Mouse (Mus musculus) G1E (cell line): ENCODE measurements around the gene Wdr46. TPM values are rescaled to one million over a fixed set of nuclear protein-coding genes. Genes with fewer than 3 reads are reported as not detected.

Experiments used
- ATAC-seq: 2 replicates; pipeline ENCODE4 v1.8.0; 2016; ENCODE audit warnings: mild to moderate bottlenecking; ENCODE audit not compliant: insufficient number of reproducible peaks, poor library complexity, low FRiP score, severe bottlenecking; ENCODE audit errors: extremely low read depth
- DNase-seq: peaks from one replicate; pipeline ENCODE4 v3.0.0; 2012; ENCODE audit warnings: low spot score
- H3K27me3 ChIP-seq: 2 replicates; pipeline ENCODE4 v1.6.1; 2012; ENCODE audit warnings: mild to moderate bottlenecking, low read length, inconsistent platforms; ENCODE audit not compliant: insufficient read depth
- H3K36me3 ChIP-seq: replicated peaks from 2 replicates; pipeline ENCODE3; 2012; ENCODE audit warnings: mild to moderate bottlenecking, inconsistent platforms
- H3K4me1 ChIP-seq: 2 replicates; pipeline ENCODE4 v1.6.1; 2012; ENCODE audit warnings: low read depth, low read length, inconsistent platforms, mixed read lengths; ENCODE audit not compliant: insufficient read depth
- H3K4me3 ChIP-seq: 2 replicates; pipeline ENCODE4 v1.5.1; 2012; ENCODE audit warnings: low read depth, mild to moderate bottlenecking, inconsistent platforms, low read length, moderate library complexity, mixed read lengths
- H3K9me3 ChIP-seq: replicated peaks from 2 replicates; pipeline ENCODE4 v1.6.1; 2012; ENCODE audit warnings: inconsistent platforms
- CTCF ChIP-seq: IDR thresholded peaks from 2 replicates; pipeline ENCODE4 v1.5.1; 2012; ENCODE audit warnings: low read depth, low read length, inconsistent platforms, mixed read lengths
- GATA1 ChIP-seq: IDR thresholded peaks from 2 replicates; pipeline ENCODE4 v1.6.1; 2012; ENCODE audit warnings: borderline replicate concordance, low read length, inconsistent platforms, mixed read lengths
- GATA2 ChIP-seq: IDR thresholded peaks from 2 replicates; pipeline ENCODE4 v1.6.1; 2012; ENCODE audit warnings: low read depth, low read length, inconsistent platforms, borderline replicate concordance
- POLR2AphosphoS5 ChIP-seq: IDR thresholded peaks from 2 replicates; pipeline ENCODE4 v1.6.1; 2012; ENCODE audit warnings: low read depth, low read length, inconsistent platforms; ENCODE audit not compliant: insufficient replicate concordance
- TAL1 ChIP-seq: conservative IDR thresholded peaks from 2 replicates; pipeline ENCODE4 v1.6.1; 2012; ENCODE audit warnings: low read depth, low read length, inconsistent platforms, mixed read lengths
- polyA plus RNA-seq: library from polyadenylated mRNA; stranded (reverse); fragments of >175 nt; gene quantifications from 2 replicates; pipeline ENCODE4 v1.2.3, GENCODE M21; 2012
- total RNA-seq, 2 experiments: library from RNA; stranded (forward) in 1 of 2; stranded (reverse) in 1 of 2; fragments of 200-1000 nt in 1 of 2; fragments of >200 nt in 1 of 2; fragmentation: Nextera tagmentation in 1 of 2; gene quantifications; 2 replicates each; pipeline ENCODE4 v1.2.3; 2014 to 2017

Wdr46 gene
- total and polyA plus RNA-seq, 3 experiments = 29.6 to 72.2 (median 31.1) TPM

DNA sequence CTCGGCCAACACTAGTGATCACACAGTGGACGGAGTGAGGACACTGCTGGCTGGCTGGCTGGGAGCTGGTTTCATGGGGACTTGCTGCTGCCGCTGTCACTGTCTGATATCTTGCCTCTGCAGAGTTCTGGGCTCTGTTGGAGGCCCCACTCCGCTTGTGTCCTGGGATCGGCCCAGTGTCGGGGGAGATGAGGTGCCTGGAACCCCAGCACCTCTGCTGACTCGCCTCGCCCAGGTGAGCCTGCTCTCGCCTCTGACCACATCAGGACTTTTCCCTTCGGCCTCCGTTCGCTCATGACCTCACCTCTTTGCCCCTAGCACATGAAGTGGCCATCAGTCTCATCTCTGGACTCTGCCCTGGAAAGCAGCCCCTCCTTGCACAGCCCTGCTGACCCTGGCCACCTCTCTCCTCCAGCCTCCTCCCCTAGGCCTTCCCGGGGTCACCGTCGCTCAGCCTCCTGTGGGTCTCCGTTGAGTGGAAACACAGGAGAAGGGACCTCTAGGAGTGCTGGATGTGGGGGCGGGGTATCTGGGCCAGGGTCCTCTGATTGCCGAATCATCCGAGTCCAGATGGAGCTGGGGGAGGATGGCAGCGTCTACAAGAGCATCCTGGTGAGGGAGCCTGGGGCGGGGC is 4.9 kb upstream of the Wdr46 start:
- ATAC-seq (no peak), DNase-seq (no peak)
- no peak overlapping the region for H3K4me3 ChIP-seq
- TF ChIP-seq CTCF = no peak
- no peak for TF ChIP-seq POLR2AphosphoS5
- no peak for TF ChIP-seq GATA2
- TF ChIP-seq GATA1 = no peak
- TF ChIP-seq TAL1 = no peak
- H3K27me3 ChIP-seq = no peaks in the 10 kb centered on the region
- no peaks in the 10 kb centered on the region for H3K9me3 ChIP-seq
- peaks cover 80% of the 10 kb centered on the region for H3K36me3 ChIP-seq
- peaks cover 67% of the 10 kb centered on the region for H3K4me1 ChIP-seq

- no peaks in the 10 kb centered on the region for H3K27me3 ChIP-seq
- peaks cover 79% of the 10 kb centered on the region for H3K36me3 ChIP-seq
- no peaks in the 10 kb centered on the region for H3K9me3 ChIP-seq
- TF ChIP-seq POLR2AphosphoS5 (no peak), CTCF (no peak), GATA2 (no peak), TAL1 (no peak), GATA1 (no peak)
- H3K4me3 ChIP-seq = no peak overlapping the region
- ATAC-seq (no peak), DNase-seq (no peak)
- H3K4me1 ChIP-seq = peaks cover 66% of the 10 kb centered on the region
Observed at GRCm38 (mm10) chr17:33936993-33937392, 3.5 kb upstream of the Wdr46 start.

DNA sequence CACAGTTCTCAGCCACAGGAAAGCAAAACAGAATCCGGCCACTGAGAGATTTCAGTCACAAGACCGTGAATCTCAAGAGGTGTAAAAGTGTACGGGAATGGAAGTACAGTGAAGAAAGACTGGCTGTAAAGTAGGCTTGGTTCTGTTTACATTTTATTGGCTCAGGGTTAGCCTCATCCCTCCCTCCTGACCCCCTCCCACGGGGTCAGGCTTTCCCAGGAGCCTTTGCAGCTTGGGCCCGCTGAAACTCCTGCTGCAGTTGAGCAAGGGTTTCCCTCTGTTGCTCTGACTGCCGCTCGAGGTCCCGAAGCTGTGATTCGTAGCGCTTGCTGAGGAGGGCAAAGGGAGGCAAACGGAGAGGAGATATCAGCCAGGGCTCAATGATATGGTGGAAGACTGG is 1.7 kb upstream of the Wdr46 start:
- Histone ChIP-seq H3K27me3 (no peaks in the 10 kb centered on the region), H3K36me3 (peaks cover 79% of the 10 kb centered on the region), H3K4me3 (peak overlapping the region; percentile 90; the same call in 1 of the 2 replicates), H3K9me3 (no peaks in the 10 kb centered on the region), H3K4me1 (peaks cover 64% of the 10 kb centered on the region)
- no peak for DNase-seq
- no peak for ATAC-seq
- TF ChIP-seq GATA1 (no peak), GATA2 (no peak), CTCF (no peak), POLR2AphosphoS5 (no peak), TAL1 (no peak)

- H3K36me3 ChIP-seq = peaks cover 78% of the 10 kb centered on the region
- peaks cover 62% of the 10 kb centered on the region for H3K4me1 ChIP-seq
- H3K27me3 ChIP-seq = no peaks in the 10 kb centered on the region
- H3K4me3 ChIP-seq = peak overlapping the region; percentile 90
- H3K9me3 ChIP-seq = no peaks in the 10 kb centered on the region
- TF ChIP-seq TAL1 (no peak), GATA1 (no peak), CTCF (no peak), POLR2AphosphoS5 (no peak), GATA2 (no peak)
- DNase-seq = peak; percentile 44
- ATAC-seq = no peak
Observed at GRCm38 (mm10) chr17:33940981-33941380, 521 bp downstream of the Wdr46 start.

DNA sequence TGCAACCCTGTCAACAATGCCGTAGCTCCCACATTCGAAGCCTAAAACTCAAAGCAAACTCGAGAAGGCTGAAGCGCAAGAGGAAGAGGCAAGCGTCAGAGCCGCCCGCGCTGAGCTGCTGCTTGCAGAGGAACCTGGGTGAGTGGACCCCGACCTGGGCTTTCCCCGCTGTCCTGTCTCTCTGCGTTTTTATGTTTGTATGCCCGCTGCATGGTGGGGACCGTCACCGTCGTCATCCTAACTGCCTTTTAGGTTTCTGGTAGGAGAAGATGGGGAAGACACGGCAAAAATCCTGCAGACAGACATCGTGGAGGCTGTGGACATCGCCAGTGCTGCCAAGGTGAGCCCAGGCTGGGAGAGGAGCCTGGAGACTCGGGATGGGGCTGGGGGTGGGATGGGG is 921 bp downstream of the Wdr46 start:
- Histone ChIP-seq H3K9me3 (no peaks in the 10 kb centered on the region), H3K36me3 (peaks cover 80% of the 10 kb centered on the region), H3K4me3 (peak overlapping the region; percentile 90), H3K4me1 (peaks cover 62% of the 10 kb centered on the region), H3K27me3 (no peaks in the 10 kb centered on the region)
- no peak for ATAC-seq
- DNase-seq = no peak
- TF ChIP-seq CTCF (no peak), TAL1 (no peak), GATA2 (no peak), GATA1 (no peak), POLR2AphosphoS5 (no peak)

DNA sequence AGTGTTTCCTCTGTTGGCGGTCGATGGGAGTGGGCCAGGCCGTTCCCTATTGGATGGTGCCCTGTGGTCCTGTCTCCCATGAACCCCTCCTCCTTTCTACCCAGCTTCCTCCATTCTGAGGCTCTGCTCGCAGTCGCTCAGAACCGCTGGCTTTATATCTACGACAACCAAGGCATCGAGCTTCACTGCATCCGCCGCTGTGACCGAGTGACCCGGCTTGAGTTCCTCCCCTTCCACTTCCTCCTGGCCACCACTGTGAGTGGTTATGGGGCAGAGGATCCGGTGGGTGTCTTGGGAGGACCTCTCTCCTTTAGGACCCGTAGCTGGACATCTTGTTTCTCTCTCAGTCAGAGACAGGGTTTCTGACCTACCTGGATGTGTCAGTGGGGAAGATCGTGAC is 3.0 kb downstream of the Wdr46 start:
- TF ChIP-seq TAL1 = no peak
- no peak for TF ChIP-seq GATA2
- TF ChIP-seq CTCF = no peak
- TF ChIP-seq GATA1 = no peak
- Histone ChIP-seq H3K4me1 (peaks cover 59% of the 10 kb centered on the region), H3K36me3 (peaks cover 80% of the 10 kb centered on the region), H3K9me3 (no peaks in the 10 kb centered on the region), H3K4me3 (no peak overlapping the region), H3K27me3 (no peaks in the 10 kb centered on the region)
- ATAC-seq (no peak), DNase-seq (no peak)
